Mouse (Mus musculus): ENCODE results near the gene Sik1.
A peak's percentile ranks its signal among the peaks of the same experiment; 100 is the strongest.

Gene Sik1

GRCm38 (mm10) chr17:31875326-31875930 lies 19.8 kb upstream of the Sik1 start:
- DNase-seq (ENCODE audit: low read depth, low spot score) = no peak

DNA sequence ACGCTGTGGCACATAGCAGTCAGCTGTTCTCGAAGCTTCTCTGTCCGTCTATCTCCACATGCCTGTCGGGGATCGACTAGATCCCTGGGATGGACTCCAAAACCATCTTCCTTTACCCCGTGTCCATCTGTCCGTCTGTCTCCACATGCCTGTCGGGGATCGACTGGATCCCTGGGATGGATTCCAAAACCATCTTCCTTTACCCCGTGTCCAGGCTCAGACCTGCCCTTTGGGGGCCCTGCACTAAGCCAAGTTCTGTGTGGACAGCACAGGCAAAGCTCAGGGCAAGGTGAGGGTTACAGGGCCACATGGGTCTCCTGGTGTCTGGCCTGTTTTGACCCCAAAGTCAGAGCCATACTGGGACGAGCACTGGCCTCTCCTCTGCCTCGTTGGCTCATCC lies 19.1 kb upstream of the Sik1 start:
- DNase-seq (ENCODE audit: low read depth, low spot score) = no peak

DNA sequence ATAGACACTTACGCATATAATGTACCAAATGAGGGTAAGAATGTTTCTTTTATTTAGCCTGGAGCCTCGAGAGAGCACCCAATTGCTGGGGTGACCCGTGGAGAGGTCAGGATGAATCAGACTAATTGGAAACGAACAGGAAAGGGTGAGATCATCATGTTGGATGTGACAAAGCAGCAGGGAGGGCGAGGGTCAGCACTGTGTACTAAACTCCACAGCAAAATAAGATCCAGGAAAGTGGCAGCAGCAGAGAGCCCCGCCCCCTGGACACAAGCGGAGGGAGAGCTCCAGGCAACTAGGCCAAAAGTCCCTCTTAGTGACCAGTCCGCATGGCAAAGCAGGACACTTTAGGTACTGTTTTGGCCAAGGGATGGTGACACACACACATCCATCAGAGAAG lies 18.4 kb upstream of the Sik1 start:
- peak; percentile 66 for DNase-seq (ENCODE audit: low read depth, low spot score)

DNA sequence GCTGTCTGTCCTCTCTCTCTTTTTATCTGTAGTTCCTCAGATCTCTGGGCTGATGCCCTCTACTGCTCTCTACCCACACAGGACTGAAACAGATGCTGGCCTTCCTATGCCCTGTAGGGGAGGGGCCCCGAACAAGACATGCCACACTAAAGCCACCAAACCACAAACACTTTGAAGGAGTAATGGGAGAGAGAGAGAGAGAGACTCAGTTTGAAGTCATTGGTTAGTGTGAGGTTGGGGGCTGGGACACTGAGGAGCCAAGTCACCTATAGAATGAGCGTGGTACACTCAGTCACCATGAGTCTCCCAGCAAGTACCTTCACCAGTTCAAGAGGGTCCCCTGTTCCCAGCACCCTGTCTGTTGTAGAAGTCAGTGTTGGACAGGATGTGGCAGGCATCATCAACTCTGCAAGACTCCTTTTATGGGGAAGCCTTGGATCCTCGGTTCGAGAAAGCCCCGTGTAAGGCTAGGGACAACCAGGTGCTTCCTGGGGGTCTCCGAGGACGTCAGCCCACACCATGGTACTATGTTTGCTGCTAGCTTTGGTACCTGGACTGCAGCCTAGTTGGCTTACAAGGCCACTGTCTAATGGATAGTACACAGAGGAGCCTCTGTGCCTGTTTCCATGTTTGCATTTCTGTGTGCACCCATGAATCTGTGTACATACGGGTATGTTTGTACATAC lies 17.7 kb upstream of the Sik1 start:
- DNase-seq (ENCODE audit: low read depth, low spot score) = no peak

GRCm38 (mm10) chr17:31872826-31873165 lies 17.2 kb upstream of the Sik1 start:
- DNase-seq (ENCODE audit: low read depth, low spot score) = no peak

DNA sequence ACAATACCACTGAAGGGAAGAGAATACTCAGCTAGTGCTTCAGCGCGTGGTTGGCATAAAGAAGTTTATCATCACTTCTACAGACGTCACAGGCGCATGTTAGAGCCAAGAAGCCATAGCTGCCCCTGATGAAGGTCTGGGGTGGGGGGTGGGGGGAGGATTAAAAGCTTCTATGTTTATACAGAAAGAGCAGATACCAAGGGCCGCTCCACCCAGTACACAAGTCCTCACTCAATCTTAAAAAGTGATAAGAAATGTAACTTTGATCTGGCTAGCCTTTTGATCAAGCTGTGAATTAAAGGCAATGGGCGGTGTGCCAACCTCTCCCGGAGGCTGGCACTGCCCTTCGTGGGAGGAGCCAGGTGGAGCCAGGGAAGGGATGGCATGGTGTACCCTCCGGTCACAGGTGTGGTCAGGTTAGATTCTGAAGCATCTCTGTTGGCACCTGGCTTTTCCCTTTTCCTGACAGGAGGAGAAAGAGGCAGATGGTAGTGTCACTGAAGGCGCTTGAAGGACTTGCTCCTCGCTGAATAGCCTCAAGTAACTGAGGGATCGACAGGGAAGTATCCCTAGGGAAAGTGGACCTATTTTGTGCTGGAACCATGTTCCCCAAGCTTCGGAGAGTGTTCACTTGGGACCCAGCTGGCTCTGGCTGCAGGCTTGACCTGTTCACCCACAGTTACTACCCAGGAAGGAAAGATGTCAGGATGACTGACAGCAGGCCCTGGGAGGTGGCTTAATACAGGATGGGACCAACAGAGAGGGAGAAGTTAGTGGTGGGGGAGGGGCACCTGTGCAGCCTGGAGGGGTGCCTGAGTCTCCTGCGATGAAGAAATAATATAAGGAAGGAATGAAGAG lies 16.6 kb upstream of the Sik1 start:
- no peak for DNase-seq (ENCODE audit: low read depth, low spot score)

- no peak for DNase-seq (ENCODE audit: low read depth, low spot score)
Measured at GRCm38 (mm10) chr17:31870931-31871421, 15.4 kb upstream of the Sik1 start.

DNA sequence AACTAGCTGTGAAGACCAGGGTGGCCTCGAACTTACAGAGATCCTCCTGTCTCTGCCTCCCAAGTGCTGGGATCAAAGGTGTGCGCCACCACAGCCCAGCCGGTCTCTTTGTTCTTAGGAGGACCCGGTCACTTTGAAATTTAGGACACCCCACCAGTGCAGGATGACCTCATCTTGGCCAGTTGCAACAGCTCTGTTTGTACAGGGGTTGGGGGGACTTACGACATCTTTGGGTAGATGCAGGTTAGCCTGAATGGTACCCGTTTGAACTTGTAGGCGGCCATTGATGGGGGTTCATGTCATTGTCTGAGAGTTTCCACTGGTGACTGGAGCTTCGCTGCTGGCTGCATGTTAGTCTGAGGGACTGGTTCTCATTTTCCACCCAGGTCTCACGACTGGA lies 14.8 kb upstream of the Sik1 start:
- DNase-seq (ENCODE audit: low read depth, low spot score) = no peak

DNA sequence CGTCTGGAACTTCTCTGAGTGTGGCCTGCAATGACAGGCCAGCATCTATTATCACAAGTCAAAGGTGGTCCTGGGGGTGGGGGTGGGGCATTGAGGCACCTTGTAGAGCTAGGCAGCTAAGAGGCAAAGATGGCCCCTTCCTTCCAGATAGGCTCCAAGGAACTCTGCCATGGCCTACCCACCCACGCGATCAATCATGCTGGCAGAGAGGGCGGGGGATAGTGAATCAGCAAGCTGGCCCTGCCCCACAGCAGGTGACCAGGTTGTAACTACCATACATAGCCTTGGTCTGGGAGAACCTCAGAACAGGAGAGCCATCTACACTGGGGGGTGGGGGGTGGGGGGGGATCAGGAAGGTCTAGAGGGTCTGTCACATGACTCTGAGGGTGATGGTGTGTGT lies 12.5 kb upstream of the Sik1 start:
- DNase-seq (ENCODE audit: low read depth, low spot score) = no peak

- DNase-seq (ENCODE audit: low read depth, low spot score) = no peak
Measured at GRCm38 (mm10) chr17:31867061-31867460, 11.5 kb upstream of the Sik1 start.

GRCm38 (mm10) chr17:31865636-31866035 lies 10.0 kb upstream of the Sik1 start:
- DNase-seq (ENCODE audit: low read depth, low spot score) = no peak

DNA sequence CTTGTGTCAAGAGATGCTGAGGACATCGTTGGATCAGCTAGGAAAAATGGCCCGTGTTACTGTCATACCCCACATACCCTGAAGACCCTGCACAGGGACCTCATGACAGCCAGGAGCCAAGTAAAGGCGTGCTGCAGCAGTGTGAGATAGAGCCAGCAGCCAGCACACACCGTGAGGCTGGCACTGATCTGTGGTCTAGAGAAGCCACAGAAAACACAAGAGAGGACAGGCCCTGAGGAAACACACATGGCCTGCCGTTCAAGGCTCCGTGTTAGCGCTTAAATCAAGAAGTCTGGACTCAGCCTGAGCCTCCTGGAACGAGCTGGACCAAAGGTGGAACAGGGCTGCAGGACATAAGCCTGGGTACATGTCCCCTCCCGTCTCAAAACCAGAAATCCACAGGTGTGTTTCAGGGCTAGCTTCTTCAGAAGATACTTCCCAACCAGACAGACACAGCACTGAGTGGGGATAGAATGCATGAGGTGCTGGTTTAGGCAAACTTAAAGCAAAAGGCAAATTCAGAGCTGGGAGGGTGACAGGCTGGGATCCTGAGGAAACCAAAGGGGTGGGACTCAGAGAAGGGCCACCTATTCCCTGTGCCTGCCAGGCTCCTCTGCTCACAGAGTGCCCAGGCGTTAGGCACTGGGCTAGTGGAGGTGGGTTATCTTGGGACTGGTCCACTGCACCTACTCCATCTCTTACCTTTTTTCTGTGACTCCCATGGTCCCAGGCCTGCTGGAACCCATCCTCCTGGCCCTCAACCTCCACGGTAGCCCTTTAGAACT lies 9.3 kb upstream of the Sik1 start:
- DNase-seq (ENCODE audit: low read depth, low spot score) = no peak

DNA sequence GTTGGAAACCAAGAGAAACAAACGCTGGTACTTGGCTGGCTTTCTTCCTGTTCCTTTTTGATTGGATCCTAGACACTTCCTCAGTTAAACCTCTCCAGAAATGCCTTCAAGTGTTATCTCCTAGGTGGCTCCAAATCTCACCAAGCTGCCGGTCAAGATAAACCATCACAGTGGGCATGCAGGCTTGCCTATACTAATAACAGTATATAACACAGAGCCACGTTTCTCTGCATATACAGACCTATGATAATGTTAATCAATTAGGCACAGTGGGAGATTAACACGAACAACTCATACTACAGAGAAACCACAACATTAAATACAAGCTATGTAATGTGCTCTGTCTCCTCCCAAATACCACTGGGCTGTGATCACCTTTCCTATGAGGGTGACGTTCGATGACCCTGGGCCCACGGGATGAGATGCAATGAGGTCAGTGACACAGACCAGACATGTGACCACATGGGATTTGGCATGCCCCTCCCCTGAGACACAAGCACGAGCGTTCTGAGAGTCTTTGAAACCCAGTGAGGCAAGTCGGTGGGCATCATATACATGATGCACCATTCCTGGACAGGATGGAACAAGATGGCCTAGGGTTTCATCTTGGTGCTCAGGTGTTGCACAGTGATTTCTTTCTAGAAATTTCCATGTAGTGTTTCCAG lies 7.7 kb upstream of the Sik1 start:
- DNase-seq (ENCODE audit: low read depth, low spot score) = no peak

- no peak for DNase-seq (ENCODE audit: low read depth, low spot score)
Measured at GRCm38 (mm10) chr17:31862136-31862535, 6.5 kb upstream of the Sik1 start.

GRCm38 (mm10) chr17:31861661-31862060 lies 6.1 kb upstream of the Sik1 start:
- DNase-seq (ENCODE audit: low read depth, low spot score) = no peak

- DNase-seq (ENCODE audit: low read depth, low spot score) = no peak
Measured at GRCm38 (mm10) chr17:31860856-31861255, 5.3 kb upstream of the Sik1 start.

GRCm38 (mm10) chr17:31859367-31859766 lies 3.8 kb upstream of the Sik1 start:
- DNase-seq (ENCODE audit: low read depth, low spot score) = no peak

GRCm38 (mm10) chr17:31858786-31859185 lies 3.2 kb upstream of the Sik1 start:
- DNase-seq (ENCODE audit: low read depth, low spot score) = no peak

GRCm38 (mm10) chr17:31857903-31858426 lies 2.4 kb upstream of the Sik1 start:
- peak; percentile 74 for DNase-seq (ENCODE audit: low read depth, low spot score)

DNA sequence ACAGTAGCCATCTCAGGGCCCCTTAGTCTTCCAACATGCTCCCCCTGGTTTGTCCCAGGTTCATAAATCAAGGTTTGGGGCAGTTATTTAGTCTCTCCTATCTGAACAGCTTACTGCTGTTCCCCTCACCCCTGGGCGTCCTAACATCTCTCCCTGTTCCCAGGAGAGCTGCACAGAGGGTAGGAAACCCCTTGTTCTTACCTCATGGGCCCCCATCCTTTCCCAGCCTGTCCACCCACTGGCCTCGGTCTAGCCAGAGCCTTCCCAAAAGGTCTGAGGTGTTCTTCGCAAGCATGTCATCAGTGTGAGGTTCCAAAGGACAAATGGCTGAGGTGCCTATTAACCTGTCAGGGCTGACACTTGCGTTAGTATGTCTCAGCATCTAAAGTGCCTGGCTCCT lies 1.6 kb upstream of the Sik1 start:
- no peak for DNase-seq (ENCODE audit: low read depth, low spot score)

DNA sequence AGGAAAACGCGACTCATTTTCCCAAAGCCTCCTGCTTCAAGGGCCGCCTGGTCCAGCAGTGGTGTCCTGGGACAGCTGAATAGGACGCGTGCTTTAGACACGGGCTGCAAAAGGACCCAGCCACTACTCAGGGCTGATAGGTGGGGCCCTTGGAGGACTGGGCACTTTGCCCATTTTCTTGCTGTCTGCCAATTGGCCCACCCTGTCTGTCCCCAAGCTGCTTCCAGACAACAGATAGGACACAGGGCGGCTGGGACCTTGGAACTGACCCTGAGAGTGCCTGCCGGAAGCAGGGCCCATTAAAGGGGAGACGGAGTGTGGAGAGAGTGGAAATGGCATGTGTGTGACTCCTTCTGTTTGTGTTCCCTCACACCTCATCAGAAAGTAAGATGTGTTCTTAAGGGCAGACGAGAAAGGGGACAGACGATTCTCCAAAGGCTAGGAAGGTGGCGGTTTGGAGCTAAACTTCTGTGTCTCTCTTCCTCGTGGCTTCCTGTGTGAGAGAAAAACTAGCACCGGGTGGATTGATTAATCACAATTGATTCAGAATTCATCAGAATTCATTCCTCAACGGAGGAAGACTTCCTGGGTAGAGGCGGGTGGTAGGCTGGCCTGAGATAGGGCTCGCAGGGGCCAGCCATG lies 1.0 kb upstream of the Sik1 start:
- peak; percentile 91 for DNase-seq (ENCODE audit: low read depth, low spot score)
